Mouse (Mus musculus) kidney, adult 8-10 months (tissue): ENCODE data around the gene F2r.

Experiments used
- DNase-seq, 2 experiments: peaks; one replicate each; pipeline ENCODE4 v3.0.0; 2022

F2r gene

DNA sequence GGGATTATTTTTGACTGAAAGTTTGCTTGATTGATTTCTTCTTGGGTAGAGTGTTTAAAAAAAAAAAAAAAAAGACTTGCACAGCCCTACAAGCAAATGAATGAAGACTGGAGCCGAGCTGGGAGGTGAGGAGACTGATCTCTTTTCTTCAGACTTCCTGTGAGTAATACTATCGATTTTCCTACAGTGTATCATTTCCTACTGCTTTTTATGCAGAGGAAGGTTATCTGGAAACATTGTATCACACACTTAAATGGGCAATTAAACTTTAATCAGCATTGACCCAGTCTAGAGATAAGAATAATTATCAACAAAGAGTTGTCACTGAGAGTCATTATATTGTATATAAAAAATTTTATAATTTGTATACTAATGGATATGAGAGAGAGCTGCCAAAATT is 12.5 kb upstream of the F2r start:
- DNase-seq: no peak

DNA sequence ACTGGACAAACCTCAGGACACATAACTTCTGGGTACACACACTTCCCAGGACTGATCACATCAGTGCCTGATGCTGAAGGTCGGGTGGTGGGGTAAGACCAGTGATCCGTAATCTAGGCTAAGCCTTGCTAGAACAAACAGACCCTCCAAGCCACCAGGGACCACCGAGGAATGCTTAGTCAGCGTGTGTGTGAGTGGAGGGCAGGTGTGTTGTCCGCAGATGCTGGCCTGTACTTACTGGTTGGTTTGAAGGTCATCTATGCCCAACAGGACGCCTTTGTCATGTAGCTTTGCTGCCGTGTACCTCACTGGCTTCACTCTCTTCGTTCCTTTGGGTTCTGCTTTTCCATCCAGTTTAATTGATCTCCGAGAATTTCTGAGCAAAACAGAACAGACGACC is 11.5 kb upstream of the F2r start:
- DNase-seq: no peak

DNA sequence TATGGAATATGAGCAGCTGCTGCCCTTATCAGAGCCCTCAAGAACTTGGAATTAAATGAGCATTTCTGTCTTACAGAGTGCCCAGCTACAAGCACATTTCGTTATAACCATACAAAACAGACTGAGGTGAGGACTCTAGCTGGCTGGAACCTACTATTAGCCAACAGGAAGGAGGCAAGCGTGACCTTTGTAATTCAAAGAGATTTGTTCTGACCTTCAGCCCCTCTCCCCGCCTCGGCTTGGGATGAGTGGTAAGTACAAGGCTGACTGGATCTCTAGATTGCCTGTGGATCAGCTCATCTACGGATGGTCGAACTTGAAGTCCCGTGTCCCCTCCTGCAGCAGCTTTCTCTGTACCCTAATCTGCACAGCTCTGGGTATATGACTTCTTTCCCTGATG is 8.4 kb upstream of the F2r start:
- DNase-seq: no peak

DNA sequence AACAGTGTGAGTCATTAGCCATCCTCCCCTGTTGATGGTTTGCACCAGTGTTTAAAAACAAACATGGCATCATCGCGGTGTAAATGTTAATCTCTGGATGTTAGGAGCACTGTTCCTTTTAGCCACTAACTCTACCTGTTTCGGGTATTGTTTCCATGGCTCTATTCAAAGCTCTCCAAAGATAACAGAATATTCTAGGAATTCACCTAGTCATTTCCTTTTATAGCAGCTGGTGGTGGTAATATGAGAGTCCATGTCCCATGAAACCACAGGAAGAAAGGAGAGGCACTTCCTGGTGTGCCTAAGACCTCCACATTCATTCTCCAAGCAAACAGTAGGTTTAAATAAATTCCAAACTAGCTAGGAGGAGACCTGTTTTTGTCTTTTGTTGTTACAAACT is 4.8 kb upstream of the F2r start:
- DNase-seq: no peak

DNA sequence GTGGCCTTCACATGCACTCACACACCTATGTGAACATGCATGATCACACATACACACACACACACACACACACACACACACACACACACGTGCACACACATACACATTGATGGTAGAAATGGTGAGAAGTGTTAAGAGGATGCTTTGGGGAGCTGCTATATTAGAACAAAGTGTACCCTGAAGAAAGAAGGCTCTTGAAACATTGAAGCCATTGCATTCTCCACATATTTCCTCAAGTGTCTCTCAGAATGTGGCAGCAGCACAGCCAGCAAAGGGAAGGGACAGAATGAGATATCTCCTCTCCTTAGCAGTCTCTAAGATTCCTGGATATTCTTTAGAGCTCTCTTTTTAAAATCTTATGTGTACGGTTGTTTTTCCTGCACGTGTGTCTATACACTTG is 3.3 kb upstream of the F2r start:
- DNase-seq: no peak

DNA sequence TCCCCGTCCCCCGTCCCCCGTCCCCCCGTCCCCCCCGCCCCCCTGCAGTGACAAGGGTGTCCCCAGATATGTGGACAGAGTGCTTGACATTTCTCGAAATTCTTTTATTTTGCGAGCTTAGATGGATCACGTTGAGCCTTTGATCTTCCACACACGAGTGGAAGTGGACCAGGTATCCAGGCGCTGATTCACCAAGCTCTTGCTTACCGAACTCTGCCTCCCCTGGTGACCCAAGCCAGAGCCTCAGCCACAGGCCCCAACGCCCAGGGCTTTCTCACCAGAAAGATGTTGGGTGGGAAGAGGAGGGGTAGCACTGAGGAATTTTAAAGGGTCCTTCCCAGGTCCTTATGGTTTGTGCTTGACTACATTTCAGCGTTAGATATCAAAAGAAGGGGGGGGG is 572 bp upstream of the F2r start:
- DNase-seq: no peak

DNA sequence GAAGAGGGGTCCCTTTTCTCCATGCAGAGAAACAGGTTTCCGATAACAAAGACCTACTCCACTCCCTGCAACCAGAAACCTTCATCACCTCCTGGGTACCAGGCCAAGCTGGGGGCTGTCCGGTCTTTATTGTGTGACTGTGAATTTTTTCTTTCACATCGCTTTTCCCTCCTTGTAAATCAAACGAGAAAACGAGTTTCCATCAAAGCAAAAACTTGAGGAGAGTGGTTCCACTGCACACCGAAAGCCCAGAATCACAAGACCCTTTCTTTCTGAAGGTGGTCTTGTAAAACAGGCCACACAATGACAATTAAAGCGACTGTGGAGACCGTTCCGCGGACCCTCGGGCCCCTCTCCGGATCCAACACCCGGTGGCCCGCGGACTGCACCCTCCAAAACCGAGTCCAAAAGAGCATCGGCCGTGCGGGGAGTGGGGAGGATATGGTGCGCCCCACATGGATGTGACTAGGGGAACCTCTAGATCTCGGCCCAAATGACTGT is 566 bp downstream of the F2r start:
- DNase-seq: no peak

DNA sequence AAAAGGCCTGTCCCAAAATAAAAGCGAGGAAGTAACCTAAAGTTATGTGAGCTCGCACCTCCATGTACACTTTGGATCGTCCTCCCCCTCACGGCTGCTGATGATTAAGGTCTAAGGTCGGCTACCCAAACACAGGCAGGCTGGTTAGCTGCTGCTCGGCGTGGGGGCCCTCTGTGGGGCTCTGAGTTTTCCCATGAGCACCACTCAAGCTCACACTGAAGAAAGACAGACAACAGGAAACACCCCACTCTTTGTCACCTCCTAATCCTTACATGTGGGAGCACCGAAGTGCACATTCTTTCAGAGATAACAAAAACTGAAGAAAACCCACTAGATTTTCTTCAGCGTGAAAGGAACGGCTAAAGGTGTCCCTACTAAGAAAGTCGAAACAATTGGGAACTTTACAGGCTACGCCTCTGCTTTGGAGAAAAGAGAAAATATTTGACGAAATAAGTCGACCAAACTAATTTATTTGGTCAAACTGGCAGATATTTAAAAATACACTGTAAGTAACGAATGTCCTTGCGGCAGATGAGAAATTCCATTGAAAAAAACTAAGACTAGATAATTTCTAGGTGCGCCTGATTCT is 1.1 kb downstream of the F2r start:
- DNase-seq: no peak

DNA sequence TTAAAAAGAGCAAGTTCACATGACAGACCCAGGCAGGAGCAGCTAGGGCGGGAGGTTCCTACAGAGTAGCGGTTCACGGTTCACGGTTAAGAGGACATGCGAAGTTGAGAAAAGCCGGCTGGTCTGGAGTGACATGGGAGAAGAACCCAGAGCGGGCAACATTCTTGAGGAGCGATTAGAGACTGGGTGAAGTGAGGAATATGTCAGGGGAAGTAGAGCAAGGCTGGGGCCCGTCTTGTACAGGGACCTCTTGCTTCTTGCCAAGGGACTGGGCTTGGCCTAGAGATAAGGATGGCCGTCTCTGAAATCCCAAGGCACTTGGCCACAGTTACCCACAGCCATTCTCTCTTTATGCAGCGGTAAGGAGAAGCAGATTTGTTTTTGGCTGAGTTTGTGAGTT is 1.8 kb downstream of the F2r start:
- no peak for DNase-seq

DNA sequence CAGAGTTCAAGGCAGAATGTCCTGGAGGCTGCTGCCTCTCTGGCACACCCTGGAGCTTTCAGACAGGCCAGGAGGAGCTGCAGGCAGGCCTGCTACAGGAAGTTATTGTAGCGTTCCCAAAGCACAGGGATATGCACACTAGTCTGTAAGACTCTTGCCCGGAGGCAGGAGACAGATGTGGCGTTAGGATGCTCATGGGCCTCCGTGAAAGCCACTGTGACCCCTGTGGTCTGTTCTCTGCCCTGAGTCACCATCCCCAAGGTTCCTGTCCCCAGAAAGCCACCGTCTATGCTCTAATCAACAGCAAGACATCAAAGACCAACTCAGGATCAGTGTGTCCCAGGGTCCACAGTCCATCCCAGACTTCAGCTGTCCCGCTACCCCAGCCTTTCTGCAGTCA is 3.5 kb downstream of the F2r start:
- no peak for DNase-seq

DNA sequence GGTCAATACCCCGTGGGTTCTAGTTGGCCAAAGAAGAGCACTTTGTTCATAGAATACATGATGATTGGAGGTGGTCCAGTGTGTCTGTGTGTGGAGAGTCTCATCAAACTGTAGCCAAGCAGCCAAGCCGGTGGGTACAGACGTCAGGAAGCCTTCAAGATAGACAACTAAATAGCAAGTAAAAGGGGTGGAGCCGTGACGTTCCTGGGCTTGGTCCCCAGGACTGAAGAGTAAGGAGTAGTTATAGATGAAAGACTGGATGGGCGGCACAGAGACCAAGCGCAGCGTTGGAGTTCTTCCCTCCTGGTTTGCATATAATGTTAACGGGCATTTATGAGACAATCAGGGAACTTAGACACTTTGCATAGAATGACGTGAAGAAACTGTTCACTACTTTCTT is 6.0 kb downstream of the F2r start:
- no peak for DNase-seq

DNA sequence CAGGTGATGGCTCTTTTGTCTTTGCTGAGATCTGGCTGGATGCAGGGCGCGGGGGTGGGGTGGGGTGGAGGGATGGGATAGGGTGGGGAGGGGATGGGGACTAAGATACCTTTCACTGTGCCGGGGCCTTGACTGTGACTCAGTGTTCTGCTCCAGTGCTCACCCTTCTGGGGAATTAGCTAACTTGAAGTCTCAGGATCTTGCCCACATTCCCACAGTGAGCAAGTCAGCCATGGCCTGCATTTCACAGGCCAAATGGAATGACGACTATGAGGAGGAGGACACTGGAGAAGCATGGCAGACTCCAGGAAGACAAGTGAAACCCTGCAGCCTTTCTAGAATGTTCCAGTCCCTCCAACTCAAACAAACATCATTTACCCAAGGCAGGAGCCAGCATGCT is 6.5 kb downstream of the F2r start:
- no peak for DNase-seq

DNA sequence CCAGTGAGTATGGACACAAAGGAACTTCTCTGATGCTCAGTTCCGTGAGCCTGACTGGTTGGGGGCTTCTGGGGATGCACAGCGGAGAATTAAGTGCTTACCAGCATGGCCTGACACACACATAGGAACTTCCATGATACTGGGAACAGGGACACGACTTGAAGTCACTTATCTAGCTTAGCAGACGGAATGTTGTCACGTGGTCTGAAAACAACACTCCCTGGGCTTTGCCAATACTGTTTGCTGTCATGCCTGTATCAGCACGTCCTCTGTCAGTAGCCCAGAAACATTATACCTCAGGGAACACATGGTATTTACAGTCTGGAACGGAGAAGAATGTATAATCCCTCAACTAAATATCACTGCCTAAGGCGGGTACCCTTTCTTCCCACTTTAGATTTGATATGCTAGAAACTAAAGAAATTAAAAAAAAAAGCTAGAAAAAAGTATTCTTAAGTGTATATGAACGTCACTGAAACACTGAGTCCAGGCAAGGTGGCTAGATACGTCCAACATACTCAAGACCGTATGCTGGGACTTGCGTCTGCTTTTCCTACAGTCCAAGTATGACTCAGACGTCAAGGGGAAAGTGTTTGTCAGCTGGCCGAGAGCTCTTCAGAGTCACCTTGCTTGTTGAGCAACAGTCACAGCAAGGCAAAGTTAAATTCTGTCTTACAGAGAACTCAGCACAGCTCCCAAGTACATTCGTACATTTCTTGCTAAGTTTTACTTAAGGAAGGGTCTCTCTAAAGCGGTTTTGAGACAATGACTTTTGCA is 7.3 kb downstream of the F2r start:
- DNase-seq: no peak

DNA sequence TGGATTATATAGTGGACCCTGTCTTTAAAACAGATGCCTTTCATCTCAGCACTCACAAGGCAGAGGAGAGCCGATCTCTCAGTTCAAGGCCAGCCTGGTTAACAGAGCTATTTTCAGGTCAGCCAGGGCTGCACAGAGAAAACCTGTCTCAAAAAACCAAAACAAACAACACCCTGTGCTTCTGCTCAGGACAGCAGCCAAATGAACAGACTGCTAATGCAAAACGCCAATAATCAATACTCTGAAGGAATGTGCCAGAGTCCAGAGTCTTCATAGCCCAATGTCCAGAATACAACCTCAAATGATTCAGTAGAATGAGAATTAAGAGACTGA is 9.2 kb downstream of the F2r start:
- DNase-seq: no peak

DNA sequence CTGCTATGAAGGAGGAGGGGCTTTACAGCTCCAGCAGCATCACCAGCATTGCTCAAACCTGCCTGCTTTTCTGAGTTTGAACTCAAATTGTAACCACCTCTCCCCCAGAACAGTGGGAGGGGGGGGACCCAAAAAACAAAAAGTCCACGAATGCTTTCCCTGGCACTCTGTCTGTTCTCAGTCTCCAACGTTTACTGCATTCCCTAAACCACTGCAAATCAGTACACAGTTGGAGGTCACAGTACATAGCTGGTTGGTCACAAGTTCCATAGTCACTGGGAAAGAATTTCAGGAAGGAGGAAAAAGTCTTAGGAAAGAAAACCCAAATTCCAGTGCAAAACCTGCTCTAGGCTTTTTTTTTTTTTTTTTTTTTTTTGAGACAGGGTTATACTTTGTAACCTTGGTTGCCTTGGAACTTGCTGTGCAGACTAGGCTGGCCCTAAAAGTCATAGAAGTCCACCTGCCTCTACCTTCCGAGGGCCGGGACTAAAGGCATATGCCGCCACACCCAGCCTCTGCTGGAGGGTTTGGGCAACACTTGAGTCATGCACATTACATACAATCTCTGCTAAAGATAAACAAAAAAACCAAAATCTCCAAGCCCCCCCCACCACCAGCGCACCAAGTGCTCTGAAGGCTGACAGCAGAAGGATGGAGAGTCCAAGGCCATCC is 9.7 kb downstream of the F2r start:
- DNase-seq: no peak

DNA sequence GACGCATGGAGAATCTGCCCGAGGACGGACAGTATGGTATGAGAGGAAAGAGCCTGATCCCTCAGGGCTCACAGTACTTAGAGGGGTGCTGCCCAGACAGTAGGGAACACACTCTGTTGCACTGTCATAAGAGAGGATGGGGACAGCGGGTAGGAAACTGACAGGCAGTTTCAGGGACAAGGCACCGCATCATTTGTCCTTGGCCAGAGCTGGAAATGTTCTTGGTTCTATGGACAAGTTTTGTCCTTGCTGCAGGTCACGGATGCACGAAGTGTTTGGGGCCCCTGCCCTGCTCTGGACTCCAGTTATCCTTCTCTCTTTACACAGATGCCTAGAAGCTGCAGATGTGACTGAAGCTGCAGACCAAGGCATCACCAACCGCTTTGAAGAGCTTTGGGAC is 11.3 kb downstream of the F2r start:
- DNase-seq: no peak

DNA sequence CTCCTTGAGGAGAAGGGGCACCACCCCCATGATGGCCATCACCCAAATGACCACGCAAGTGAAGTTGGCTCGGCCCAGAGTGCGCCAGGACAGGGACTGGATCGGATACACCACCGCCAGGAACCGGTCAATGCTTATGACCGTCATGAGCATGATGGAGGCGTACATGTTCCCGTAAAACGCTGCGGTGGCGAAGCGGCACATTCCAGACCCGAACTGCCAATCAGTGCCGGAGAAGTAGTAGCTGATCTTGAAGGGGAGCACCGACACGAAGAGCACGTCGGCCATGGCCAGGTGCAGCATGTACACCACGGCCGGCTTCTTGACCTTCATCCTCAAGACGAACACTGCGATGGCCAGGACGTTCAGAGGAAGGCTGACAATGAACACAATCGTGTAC is 14.0 kb downstream of the F2r start:
- no peak for DNase-seq

DNA sequence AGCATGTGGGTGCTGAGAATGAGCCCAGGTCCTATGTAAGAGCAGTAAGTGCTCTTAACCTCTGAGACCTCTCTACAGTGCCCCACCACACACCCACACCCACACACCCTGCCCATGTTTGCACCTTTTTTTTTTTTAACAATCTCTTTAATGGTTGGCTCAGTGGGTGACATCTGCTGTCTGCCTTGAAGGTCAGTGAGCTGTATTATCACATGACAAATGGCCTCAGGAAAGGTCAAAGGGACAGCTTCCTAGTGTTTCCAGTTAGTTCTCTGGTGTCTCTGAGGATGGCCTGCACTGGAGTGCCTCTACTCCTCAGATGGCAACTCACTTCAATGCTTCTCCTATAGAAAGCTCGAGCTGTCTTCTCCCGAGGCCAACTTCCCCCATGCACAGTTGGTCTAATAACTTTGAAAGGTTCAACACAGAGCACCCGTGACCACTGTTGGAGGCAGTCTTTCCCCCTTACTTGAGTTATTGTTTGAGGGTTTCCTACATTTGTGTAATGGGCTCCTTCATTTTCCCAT is 18.4 kb downstream of the F2r start:
- DNase-seq: no peak

DNA sequence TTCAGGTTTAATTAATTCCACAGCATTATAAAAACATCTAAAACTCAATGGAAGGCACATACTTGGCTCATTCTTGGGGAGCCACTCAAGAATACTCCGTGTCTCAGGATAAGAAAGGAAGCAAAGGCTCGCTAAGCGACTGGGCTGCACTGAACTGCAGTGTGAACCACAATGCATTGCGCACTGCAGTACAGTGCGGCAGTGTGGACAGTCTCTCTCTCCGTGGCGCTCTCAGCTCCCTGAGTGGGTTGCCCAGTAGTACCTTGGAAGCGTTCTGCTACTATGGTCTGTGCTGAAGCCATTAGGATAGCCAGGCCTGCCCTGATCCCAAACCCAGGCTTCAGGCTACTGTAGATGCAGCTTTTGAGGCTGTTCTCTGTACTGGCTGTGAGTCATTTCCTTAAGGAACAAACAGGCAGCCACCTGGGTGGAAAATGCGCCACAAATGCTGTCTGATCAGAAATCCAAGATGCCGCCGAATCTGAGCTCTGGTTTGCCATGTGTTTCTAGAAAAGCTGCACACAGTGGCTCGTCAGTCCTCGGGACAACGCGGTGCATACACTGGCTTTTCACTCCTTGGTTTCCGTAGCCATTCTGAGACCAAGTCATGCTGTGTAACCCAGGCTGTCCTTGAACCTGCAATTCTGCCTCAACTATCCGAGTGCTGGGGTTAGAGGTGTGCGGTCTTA is 19.9 kb downstream of the F2r start:
- DNase-seq: no peak

DNA sequence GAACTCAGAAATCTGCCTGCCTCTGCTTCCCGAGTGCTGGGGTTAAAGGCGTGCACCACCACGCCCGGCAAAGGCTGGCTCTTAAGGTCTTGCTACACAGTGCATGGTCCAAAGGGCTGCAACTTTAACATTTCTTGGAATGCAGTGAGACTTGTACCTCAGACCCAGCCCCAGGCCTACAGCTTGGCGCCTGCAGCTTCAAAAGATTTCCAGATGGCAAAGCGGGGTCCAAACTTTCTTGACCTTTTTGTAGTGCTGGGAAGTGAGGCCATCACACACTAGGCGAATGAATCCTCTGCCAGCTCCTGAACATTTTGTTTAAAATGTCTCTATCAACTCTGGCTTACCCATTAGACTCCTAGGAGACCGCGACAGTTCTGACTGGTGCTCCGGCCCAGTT is 20.7 kb downstream of the F2r start:
- no peak for DNase-seq

DNA sequence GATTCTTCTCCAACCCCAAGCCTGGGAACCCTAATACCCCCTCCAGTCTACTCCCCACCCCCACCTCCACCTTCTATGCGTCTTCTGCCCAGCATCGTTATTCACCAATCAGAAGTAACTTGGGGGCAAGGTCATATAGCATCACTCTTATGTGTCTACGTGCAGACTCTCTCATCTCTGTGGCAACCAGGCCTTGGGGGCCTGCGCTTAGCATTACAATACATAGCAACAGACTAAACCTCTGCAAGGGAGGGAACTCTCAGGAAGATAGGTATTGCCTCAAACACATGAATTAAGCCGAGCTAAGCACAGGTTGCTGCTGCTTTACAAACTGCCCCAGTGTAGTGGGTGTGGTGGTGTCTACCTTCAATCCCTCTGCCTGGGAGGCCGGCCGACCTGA is 21.6 kb downstream of the F2r start:
- no peak for DNase-seq

DNA sequence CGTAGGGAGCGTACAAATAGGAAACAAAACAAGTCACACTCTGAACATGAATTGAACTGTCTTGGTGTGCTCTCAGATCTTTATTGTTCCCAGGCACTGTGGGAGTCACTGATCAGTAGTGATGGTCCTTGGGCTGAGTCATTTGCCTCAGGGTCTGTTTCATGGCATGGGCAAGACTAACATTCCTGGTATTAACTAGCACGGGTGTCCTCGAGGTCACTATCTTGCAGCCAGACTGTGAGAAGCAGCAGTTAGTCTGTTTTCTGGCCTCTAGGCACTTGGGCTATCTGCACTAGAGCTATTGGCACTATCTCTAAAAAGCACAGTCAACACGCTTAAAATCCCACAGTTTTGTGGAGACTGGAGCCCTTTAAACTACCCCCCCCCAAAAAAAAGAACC is 22.4 kb downstream of the F2r start:
- no peak for DNase-seq

DNA sequence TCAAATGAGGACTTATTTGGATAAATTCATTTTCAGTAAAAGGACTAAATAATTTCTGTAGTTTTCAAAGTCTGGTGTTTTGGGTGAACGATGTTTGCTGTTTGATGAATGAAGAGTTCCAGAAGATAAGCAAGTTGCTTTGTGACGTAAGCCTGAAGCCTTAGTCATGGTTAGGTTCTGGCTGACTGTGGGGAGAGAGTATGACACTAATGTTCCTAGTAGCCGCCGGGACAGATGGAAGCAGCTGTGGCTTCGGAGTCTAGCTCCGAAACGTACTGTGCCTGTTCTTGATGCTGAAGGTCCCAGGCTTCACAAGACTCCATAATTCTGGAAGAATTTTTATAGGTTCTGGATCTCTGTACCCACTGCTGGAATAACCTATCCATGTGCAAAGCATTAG is 22.9 kb downstream of the F2r start:
- DNase-seq: no peak

DNA sequence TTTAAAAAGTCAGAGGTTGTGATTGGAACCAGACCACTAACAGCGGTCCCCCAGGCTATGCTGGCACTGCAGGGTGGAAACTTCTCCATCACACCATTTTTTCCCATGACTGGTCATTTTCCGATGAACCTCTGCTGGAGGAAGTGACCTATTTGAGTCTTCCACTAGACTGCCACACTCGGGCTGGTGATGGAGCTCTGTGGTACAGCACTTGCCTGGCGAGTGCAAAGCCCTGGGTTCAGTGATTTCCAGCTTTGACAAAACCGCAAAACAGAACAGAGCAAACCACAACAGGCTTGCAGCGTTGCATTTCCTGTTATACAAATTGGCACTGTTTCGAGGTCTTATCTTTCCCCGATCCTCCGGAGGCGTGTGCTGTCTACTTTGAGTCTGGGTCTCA is 25.4 kb downstream of the F2r start:
- DNase-seq: no peak
